Mouse (Mus musculus) erythroblast, adult 5-6 weeks (primary cell): ENCODE data around the gene Bcl6b. TPM values are rescaled to one million over a fixed set of nuclear protein-coding genes. Genes with fewer than 3 reads are reported as not detected.

ENCODE experiments used
- ATAC-seq: replicated peaks from 2 replicates; pipeline ENCODE4 v1.8.0; 2016; ENCODE audit warnings: moderate number of reproducible peaks, mild to moderate bottlenecking, moderate TSS enrichment, inconsistent platforms; ENCODE audit not compliant: poor library complexity, low FRiP score, severe bottlenecking
- total RNA-seq, 2 experiments: library from RNA; stranded (forward) in 1 of 2; stranded (reverse) in 1 of 2; fragments of 150-400 nt in 1 of 2; fragments of 200-764, 138-1000 nt in 1 of 2; gene quantifications; 2 replicates each; pipeline versions ENCODE4 v1.2.3 to v1.2.4; 2015 to 2017; ENCODE audit warnings: low replicate concordance in 2 of 2

Bcl6b gene
- total RNA-seq, 2 experiments from 2014 or later, result 0.68 TPM; not detected in 1

- no peak for ATAC-seq
Observed at GRCm38 (mm10) chr11:70179401-70179800, 50.2 kb downstream of the Bcl6b start.

- no peak for ATAC-seq
Observed at GRCm38 (mm10) chr11:70178756-70179155, 50.8 kb downstream of the Bcl6b start.

GRCm38 (mm10) chr11:70178311-70178710 lies 51.3 kb downstream of the Bcl6b start:
- ATAC-seq, result no peak

GRCm38 (mm10) chr11:70177647-70178046 lies 52.0 kb downstream of the Bcl6b start:
- 0 out of 2 replicates have a peak, but pooled peaks have one; percentile 24 for ATAC-seq

GRCm38 (mm10) chr11:70174491-70174890 lies 55.1 kb downstream of the Bcl6b start:
- ATAC-seq, result no peak

Other genes with a start within 250 kb of the Bcl6b start
- 48.1 and 52.3 TPM in 2 replicates for gene Ctdnep1, start 248.6 kb downstream of the Bcl6b start, total RNA-seq (2015; ENCODE audit: low replicate concordance)
- 10.8 and 12.5 TPM in 2 replicates for gene Ctdnep1, start 248.6 kb downstream of the Bcl6b start, total RNA-seq (2017; ENCODE audit: low replicate concordance)
- 24.9 and 35.5 TPM in 2 replicates for gene Elp5, start 247.3 kb downstream of the Bcl6b start, total RNA-seq (2015; ENCODE audit: low replicate concordance)
- gene Elp5, start 247.3 kb downstream of the Bcl6b start, total RNA-seq (2017; ENCODE audit: low replicate concordance), result 14.5 and 18.7 TPM in 2 replicates
- 328 and 394 TPM in 2 replicates for gene Gabarap, start 238.7 kb downstream of the Bcl6b start, total RNA-seq (2015; ENCODE audit: low replicate concordance)
- 127 and 214 TPM in 2 replicates for gene Gabarap, start 238.7 kb downstream of the Bcl6b start, total RNA-seq (2017; ENCODE audit: low replicate concordance)
- 8.5 and 11.3 TPM in 2 replicates for gene Phf23, start 234.0 kb downstream of the Bcl6b start, total RNA-seq (2015; ENCODE audit: low replicate concordance)
- gene Phf23, start 234.0 kb downstream of the Bcl6b start, total RNA-seq (2017; ENCODE audit: low replicate concordance), result 7.4 and 11.0 TPM in 2 replicates
- 1.3 and 4.2 TPM in 2 replicates for gene Dvl2, start 229.2 kb downstream of the Bcl6b start, total RNA-seq (2015; ENCODE audit: low replicate concordance)
- gene Dvl2, start 229.2 kb downstream of the Bcl6b start, total RNA-seq (2017; ENCODE audit: low replicate concordance), result 2.1 and 7.4 TPM in 2 replicates
- 23.6 and 48.4 TPM in 2 replicates for gene Acadvl, start 214.4 kb downstream of the Bcl6b start, total RNA-seq (2015; ENCODE audit: low replicate concordance)
- gene Acadvl, start 214.4 kb downstream of the Bcl6b start, total RNA-seq (2017; ENCODE audit: low replicate concordance), result 18.6 and 20.4 TPM in 2 replicates
- 7.7 TPM in 1 of 2 replicates, not detected in the other for gene Dlg4, start 212.9 kb downstream of the Bcl6b start, total RNA-seq (2015; ENCODE audit: low replicate concordance)
- 0.17 and 0.84 TPM in 2 replicates for gene Dlg4, start 212.9 kb downstream of the Bcl6b start, total RNA-seq (2017; ENCODE audit: low replicate concordance)
- not detected in 2 replicates for gene Asgr1, start 175.7 kb downstream of the Bcl6b start, total RNA-seq (2015; ENCODE audit: low replicate concordance)
- not detected in 2 replicates for gene Asgr1, start 175.7 kb downstream of the Bcl6b start, total RNA-seq (2017; ENCODE audit: low replicate concordance)
- gene Asgr2, start 137.2 kb downstream of the Bcl6b start, total RNA-seq (2015; ENCODE audit: low replicate concordance), result 3.3 TPM in 1 of 2 replicates, not detected in the other
- gene Asgr2, start 137.2 kb downstream of the Bcl6b start, total RNA-seq (2017; ENCODE audit: low replicate concordance), result not detected in 2 replicates
- gene Mgl2, start 99.5 kb downstream of the Bcl6b start, total RNA-seq (2015; ENCODE audit: low replicate concordance), result 8.5 and 15.7 TPM in 2 replicates
- gene Mgl2, start 99.5 kb downstream of the Bcl6b start, total RNA-seq (2017; ENCODE audit: low replicate concordance), result 12.4 and 18.7 TPM in 2 replicates
- gene Clec10a, start 73.6 kb downstream of the Bcl6b start, total RNA-seq (2015; ENCODE audit: low replicate concordance), result 6.7 and 13.2 TPM in 2 replicates
- gene Clec10a, start 73.6 kb downstream of the Bcl6b start, total RNA-seq (2017; ENCODE audit: low replicate concordance), result 2.3 and 2.4 TPM in 2 replicates
- not detected in 2 replicates for gene Slc16a11, start 17.0 kb downstream of the Bcl6b start, total RNA-seq (2015; ENCODE audit: low replicate concordance)
- gene Slc16a11, start 17.0 kb downstream of the Bcl6b start, total RNA-seq (2017; ENCODE audit: low replicate concordance), result not detected in 2 replicates
- 2.5 and 8.1 TPM in 2 replicates for gene Slc16a13, start 8.7 kb downstream of the Bcl6b start, total RNA-seq (2015; ENCODE audit: low replicate concordance)
- gene Slc16a13, start 8.7 kb downstream of the Bcl6b start, total RNA-seq (2017; ENCODE audit: low replicate concordance), result 5.1 and 8.2 TPM in 2 replicates
- 16.5 and 20.3 TPM in 2 replicates for gene 0610010K14Rik, start 8.1 kb upstream of the Bcl6b start, total RNA-seq (2015; ENCODE audit: low replicate concordance)
- 3.8 and 7.8 TPM in 2 replicates for gene 0610010K14Rik, start 8.1 kb upstream of the Bcl6b start, total RNA-seq (2017; ENCODE audit: low replicate concordance)
- gene Gm21988, start 10.0 kb upstream of the Bcl6b start, total RNA-seq (2015; ENCODE audit: low replicate concordance), result 2.3 TPM in 1 of 2 replicates, not detected in the other
- gene Gm21988, start 10.0 kb upstream of the Bcl6b start, total RNA-seq (2017; ENCODE audit: low replicate concordance), result not detected in 2 replicates
- 76.9 and 79.4 TPM in 2 replicates for gene Rnasek, start 10.0 kb upstream of the Bcl6b start, total RNA-seq (2015; ENCODE audit: low replicate concordance)
- 16.2 and 19.5 TPM in 2 replicates for gene Rnasek, start 10.0 kb upstream of the Bcl6b start, total RNA-seq (2017; ENCODE audit: low replicate concordance)
- 2.3 TPM in 1 of 2 replicates, not detected in the other for gene Alox12, start 25.6 kb upstream of the Bcl6b start, total RNA-seq (2015; ENCODE audit: low replicate concordance)
- gene Alox12, start 25.6 kb upstream of the Bcl6b start, total RNA-seq (2017; ENCODE audit: low replicate concordance), result 0.28 TPM in 1 of 2 replicates, not detected in the other
- 0.96 and 2.5 TPM in 2 replicates for gene Alox12e, start 92.8 kb upstream of the Bcl6b start, total RNA-seq (2015; ENCODE audit: low replicate concordance)
- 0.42 TPM in 1 of 2 replicates, not detected in the other for gene Alox12e, start 92.8 kb upstream of the Bcl6b start, total RNA-seq (2017; ENCODE audit: low replicate concordance)
- 14.4 and 37.1 TPM in 2 replicates for gene Alox15, start 122.2 kb upstream of the Bcl6b start, total RNA-seq (2015; ENCODE audit: low replicate concordance)
- gene Alox15, start 122.2 kb upstream of the Bcl6b start, total RNA-seq (2017; ENCODE audit: low replicate concordance), result 5.7 and 26.6 TPM in 2 replicates
- gene Pelp1, start 180.2 kb upstream of the Bcl6b start, total RNA-seq (2015; ENCODE audit: low replicate concordance), result 1.7 and 9.4 TPM in 2 replicates
- gene Pelp1, start 180.2 kb upstream of the Bcl6b start, total RNA-seq (2017; ENCODE audit: low replicate concordance), result 1.1 and 3.6 TPM in 2 replicates
- 37.4 and 64.9 TPM in 2 replicates for gene Arrb2, start 202.8 kb upstream of the Bcl6b start, total RNA-seq (2015; ENCODE audit: low replicate concordance)
- 37.1 and 38.1 TPM in 2 replicates for gene Arrb2, start 202.8 kb upstream of the Bcl6b start, total RNA-seq (2017; ENCODE audit: low replicate concordance)
- gene Med11, start 222.1 kb upstream of the Bcl6b start, total RNA-seq (2015; ENCODE audit: low replicate concordance), result 11.5 and 20.5 TPM in 2 replicates
- gene Med11, start 222.1 kb upstream of the Bcl6b start, total RNA-seq (2017; ENCODE audit: low replicate concordance), result 5.4 and 6.2 TPM in 2 replicates
- gene Zmynd15, start 229.6 kb upstream of the Bcl6b start, total RNA-seq (2015; ENCODE audit: low replicate concordance), result not detected in 2 replicates
- gene Zmynd15, start 229.6 kb upstream of the Bcl6b start, total RNA-seq (2017; ENCODE audit: low replicate concordance), result not detected in 2 replicates
- not detected in 2 replicates for gene Cxcl16, start 230.2 kb upstream of the Bcl6b start, total RNA-seq (2015; ENCODE audit: low replicate concordance)
- not detected in 2 replicates for gene Cxcl16, start 230.2 kb upstream of the Bcl6b start, total RNA-seq (2017; ENCODE audit: low replicate concordance)